Mouse (Mus musculus) gastrocnemius, postnatal 36 days (tissue): ENCODE measurements around the gene Snrpn. TPM values are rescaled to one million over a fixed set of nuclear protein-coding genes. Genes with fewer than 3 reads are reported as not detected.

Source experiments
- total RNA-seq, 2 experiments: library from RNA; stranded (reverse); gene quantifications; 2 replicates each; pipeline ENCODE4 v1.2.3; 2021

Gene Snrpn
- total RNA-seq, 2 experiments from 2014 or later: 43.7 to 56.2 TPM

Other genes with a start within 250 kb of the Snrpn start
- 100 to 1,000 TPM; 138 to 163 TPM for gene Snurf, start 135.2 kb downstream of the Snrpn start, total RNA-seq
- gene Gm38393, start 135.2 kb downstream of the Snrpn start, total RNA-seq: 1 to 10 TPM; 2.1 to 3.3 TPM